Mouse (Mus musculus) spleen, adult 18-20 months (tissue): Measurements from ENCODE around the gene Dnm1.

Experiments used
- DNase-seq, 2 experiments: peaks; one replicate each; pipeline ENCODE4 v3.0.0; 2022; ENCODE audit warnings: mixed read lengths in 2 of 2

Gene Dnm1

GRCm38 (mm10) chr2:32339912-32340642 lies 13.1 kb downstream of the Dnm1 start:
- DNase-seq: no peak

- DNase-seq: no peak
These were observed 17.2 kb downstream of the Dnm1 start for GRCm38 (mm10) chr2:32335888-32336287.

DNA sequence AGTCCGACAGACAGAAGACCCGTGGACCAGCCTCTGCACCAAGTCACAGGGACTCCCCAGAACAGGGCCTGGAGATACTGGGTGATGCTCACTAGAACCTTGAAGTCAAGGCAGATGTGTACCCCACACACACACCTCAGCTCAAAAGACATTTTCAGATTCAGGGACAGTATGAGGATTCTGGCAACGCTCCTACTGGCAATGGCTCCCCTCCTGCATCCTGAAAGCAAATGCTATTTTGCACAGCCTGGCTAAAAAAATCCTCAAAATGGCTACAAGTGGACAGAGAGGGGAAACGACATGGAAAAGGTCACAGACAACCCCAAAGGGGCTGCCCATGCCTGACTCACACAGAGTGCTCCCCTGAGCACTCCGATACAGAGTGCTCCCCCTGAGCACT lies 21.0 kb downstream of the Dnm1 start:
- no peak for DNase-seq

DNA sequence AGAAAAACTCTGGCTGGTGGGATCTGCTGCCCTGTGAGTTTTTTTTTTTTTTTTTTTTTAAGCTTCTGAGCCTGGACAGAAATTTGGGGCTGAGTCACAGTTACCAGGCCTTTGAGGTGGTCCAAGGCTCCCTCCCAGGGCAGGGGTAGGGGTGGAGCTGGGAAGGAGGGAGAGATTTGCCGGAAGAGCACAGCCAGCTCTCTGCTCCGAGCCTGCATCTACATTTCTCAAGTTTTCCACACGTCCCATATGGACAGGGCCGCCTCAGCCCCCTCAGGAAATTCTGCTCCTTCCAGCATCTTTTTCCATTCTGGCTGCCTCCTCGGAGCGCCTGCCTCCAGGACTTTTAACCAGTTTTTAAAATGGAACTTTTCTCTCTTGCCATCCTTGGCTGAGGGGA lies 23.6 kb downstream of the Dnm1 start:
- no peak for DNase-seq

DNA sequence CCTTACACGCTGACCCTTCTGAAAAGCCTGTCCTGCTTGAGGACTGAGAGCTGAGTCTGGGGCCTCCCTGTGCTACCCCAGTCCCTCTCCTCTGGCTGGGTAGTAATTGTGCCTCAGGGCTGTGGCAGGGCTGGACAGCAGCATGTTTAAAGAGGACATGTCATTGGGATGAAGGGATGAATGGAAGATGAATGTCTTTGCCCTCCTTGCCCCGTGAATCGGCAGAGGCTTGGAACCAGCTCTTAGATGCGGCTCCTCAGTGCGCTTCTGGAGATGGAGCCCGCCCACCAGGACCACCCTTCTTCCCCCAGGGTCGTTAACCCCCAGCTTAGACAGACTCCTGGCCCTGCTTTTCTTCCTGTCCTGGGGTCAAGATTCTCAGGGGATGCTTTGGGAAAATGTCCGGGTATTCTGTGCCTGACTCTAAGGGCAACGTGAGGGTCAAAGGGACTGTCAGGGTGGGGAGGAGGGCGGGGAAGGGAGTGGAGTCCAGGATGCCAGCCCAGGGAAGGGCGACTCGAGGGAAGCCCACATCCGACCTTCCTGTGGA lies 24.2 kb downstream of the Dnm1 start:
- no peak for DNase-seq

GRCm38 (mm10) chr2:32327200-32327599 lies 25.9 kb downstream of the Dnm1 start:
- no peak for DNase-seq

DNA sequence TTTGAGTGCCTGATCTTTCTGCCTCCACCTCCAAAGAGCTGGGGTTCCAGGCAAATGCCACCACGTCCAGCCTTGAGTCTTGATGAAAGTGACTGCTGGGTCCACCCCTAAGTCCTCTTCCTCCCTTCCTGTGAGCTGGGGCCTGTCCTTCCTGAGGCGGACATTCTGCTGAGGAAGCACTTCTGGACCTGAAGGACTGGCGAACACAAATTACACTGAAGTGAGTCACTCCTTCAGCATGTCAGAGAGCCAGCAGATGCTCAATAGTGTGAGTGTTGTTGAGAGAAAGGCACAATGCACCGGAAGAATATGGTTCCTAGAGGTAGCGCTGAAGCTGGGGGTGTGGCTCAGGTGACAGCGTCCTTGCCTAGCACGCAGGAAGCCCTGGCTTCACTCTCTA lies 27.8 kb downstream of the Dnm1 start:
- no peak for DNase-seq

DNA sequence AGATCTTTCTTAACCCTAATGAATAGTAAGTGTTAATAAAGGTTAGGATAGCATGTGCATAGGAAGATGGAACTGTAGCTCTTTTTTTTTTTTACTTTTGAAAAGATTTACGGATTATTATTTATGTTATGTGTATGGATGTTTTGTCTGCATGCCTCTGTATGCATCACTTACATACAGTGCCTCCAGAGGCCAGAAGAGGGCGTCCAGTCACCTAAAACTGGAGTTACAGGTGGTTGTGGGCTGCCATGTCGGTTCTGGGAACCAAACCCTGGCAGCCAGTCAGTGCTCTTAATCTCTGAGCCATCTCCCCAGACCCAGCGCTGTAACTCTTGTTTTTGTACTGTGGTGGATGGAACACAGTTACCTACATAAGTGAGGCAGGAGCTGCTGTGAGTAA lies 28.8 kb downstream of the Dnm1 start:
- DNase-seq: no peak

DNA sequence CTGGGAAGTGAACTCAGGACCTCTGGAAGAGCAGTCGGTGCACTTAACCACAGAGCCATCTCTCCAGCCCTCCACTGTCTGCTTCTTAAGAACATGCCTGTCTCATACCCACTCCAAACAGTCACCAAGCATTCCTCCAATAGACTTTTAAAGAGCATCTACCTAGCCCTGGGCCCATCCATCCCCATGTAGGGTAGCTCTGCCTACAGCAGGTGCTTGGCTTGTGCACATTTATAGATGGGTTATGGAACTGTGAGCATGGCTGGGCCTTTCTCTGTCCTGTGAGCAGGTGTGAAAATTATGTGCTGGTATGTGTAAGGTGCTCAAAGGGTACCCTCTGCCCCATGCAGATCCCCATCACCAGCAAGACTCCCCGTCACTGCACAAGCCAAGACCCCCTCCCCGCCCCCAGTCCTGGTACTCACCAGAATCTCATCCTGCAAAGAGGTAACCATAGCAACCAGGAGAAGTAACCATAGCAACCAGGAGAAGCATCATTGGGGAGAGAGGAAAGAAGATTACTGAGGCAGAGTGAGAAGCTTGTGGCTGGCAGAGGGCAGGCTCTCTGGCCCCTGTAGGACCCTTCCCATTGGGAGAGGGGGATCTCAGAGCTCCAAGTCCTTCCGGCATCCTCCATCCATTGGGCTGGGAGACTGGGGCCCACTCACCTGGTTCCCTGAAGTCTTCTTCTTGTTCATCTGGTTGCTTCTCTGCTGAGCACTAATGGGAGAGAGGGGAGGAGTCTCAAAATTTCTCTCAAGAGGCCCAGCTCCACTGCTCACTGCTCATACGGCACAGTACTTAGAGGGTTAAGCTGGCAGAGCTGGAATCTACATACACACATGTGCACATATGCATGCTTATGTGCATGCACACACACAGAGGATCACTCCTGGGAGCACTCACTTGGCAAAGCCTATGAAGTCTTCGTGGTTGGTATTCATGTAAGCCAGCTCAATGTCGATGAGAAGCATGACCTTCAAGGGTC lies 30.1 kb downstream of the Dnm1 start:
- DNase-seq: no peak

DNA sequence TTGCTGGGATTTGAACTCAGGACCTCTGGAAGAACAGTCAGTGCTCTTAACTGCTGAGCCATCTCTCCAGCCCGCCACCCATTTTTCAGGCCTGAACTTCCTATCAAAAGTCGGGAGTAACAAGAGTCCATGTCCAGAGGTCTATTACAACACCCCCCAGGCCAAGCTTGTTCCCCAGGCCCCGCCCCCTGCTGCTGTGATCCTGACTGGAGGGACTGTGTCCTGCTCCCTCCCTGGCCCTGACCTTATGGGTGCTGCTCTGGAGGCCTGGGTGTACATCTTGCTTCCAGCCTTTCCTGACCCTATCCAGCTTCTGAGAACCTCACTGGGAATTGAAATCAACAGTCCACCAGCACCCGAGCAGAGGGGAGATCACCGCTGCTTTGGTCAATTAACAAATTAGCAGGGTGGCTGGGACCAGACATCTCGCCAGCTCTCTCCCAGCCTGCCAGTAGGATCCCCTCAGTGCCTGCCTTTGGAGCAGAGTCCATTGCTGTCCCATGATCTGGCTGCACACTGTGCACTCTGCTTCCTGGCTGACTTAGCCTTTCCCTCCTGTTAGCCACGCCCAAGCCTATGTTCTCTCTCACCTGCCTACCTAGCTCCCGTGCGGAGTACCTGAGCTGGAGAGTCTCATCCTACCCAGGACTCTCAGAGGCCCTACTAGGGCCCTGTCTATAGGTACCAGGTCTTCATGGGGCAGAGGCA lies 31.4 kb downstream of the Dnm1 start:
- no peak for DNase-seq

GRCm38 (mm10) chr2:32320721-32321120 lies 32.4 kb downstream of the Dnm1 start:
- no peak for DNase-seq

DNA sequence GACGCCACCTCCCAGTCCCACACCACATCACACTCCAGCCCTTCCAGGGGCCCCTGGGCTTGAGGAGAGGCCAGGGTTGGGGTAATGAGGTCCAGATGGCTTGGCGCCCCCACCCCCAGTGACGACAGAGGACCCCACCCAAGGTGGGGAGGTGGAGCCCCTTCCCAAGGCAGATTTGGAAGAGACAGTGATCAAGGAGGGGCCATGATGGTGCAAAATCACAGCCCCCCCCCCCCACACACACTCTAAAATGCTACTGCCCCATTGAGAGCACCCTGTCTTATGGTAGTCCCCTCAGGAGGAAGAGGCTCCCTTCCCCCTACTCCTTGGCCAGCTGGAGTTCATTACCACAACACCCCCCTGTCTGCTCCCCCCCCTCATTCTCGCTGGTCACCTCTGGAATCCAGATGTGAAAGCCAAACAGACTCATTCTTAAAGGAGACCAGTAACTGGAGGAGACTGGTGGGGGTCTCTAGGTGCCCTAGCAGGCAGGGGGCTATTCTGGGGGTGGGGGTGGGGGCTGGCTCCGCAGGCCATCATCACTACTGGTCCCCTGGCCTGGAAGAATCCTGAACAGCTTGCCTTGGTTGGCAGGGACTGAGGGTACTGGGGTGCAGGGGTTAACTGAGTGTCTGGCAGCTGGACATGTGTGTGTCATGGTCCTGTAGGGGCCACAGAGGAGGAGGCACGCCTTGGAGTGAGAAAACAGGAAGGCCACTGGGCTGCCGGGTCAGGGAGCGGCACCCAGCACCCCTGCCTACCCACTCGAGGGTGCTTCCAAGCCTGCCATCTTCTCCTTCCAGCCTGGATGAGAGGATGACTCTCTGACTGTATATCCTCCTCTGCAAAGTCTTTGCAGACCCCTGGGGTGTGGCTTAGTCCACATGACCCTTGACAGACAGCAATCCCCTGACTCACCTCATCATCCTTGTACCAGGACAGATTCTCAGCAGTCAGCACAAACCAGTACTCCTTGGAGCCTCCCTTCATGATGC lies 33.3 kb downstream of the Dnm1 start:
- DNase-seq: no peak

DNA sequence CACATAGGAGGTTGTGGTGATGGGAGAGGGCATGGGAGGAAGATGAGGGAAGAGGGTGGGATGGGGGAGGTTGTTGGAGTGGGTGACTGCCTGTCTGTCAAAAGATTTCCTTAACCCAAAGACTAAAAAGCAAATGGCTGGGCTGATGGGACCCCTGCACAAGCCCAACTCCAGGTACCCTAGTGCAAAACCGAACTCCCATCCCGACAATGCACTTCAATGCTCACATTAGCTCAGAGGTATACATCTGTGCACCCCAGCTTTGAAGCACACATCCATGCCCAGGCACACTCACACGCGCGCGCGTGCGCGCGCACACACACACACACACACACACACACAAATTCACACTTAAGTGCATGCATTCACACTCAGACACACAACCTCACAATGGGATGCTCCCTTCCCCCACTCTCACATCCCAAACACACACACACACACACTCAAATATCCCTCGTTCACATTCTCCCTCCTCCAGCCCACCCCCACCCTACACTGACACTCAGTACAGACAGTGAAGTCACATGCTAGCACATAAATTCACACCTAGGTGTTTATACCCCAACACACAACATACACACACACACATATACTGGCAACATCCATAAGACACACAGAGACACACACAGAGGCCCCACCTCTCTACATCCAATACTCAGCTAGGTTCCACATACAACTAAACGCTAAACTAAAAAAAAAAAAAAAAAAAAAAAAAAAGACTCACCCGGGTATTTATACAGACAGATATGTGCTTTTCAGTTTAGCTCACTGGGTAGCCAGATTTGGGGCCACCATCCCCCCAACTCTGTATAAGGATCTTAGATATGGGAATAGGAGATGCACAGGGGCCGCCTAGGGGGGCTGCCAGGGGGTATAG lies 34.2 kb downstream of the Dnm1 start:
- DNase-seq: no peak

DNA sequence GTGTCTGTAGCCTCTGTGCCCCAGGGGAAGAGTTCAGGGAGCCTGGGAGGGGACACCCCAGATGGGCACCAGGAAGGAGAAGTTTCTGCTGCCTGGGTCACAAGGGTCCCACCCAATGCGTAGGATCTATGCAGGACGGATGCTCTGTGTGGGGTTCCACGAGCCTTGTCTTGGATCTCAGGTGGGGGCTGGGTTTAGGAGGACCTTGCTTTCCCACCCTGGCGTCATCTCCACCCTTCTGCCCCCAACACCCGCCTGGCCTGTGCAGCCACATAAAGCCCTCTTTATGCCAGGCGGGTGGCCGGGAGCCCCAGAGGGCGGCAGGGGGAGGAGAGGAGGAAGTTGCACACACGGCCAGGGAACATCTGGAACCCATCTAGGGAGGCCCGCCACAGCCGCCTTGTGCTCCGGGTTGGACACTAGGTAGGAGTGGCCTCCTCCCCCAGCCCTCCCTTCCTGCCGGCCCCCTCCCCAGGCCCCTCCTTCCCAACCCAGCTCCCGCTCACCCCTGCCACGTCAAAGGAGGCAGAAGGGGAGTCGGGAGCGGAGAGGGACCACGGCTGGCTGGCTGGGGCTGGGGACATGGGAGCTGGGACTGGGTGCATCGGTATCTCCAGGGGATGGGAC lies 35.2 kb downstream of the Dnm1 start:
- DNase-seq: no peak

DNA sequence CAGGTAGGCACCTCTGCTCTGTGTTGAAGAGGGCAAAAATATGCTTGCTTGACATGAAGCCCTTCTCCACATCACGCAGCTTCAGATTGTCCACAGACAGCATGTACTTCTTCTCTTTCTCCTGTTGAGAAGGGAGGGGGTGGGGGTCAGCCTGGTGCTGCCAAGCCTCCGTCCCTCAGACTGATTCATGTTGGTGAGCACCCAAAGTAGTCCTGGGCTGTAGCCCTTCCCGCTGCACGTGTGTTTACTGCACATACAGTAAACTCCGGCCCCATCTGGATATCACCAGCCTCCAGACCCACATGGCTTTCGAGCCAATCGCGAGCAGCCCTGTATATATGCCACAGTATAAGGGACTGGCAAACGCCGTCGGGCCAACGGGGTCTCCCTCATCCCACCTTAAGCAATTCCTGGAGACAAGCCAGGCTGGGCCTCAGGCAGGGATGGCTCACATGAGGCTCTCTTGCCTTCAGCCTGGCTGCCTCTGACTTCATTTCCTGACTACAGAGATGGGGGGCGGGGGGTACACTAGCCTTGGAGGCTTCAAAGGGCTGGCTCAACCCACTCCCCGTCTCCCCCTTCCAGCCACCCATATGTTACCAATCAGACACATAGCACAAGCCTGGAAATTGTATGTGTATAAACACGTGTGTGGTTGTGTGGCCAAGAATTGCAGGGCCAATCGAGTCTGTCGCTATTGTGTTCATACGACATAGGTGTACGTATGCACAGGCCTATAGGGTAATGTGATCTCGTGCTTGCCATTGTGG lies 36.1 kb downstream of the Dnm1 start:
- DNase-seq: no peak

DNA sequence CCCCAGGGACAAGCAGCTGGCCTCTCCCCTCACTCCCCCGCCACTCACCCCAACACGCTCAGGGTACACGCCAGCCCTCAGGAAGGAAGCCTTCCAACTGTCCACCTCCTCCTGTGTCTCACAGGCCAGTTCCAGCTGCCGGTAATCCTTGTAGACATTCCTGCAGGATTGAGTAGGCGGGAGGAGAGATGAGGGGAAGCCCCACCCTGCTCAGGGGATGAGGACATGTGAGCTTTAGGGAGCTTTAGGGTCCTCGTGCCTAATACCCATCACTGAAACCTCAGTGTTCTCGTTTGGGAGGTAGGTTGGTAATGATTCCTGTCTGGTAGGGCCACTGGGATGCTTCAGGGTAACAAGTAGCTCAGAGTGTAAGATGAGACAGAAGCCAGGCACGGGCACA lies 37.4 kb downstream of the Dnm1 start:
- no peak for DNase-seq

DNA sequence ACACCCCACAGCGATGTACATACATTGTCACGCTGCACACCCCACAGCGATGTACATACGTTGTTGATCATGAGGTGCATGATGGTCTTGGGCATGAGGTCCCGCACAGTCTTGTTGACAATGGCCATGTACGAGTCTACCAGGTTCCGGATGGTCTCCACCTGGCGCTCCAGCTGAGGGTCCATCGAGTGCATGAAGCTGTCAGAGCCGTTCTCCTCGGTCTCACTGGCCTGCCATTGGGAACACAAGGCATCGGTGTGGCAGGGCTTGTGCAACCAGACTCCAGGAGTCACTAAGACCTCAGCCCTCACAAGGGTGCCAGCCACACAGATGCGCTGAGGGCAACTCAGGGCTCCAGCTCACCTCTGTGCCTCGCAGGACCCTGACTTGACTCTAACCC lies 38.3 kb downstream of the Dnm1 start:
- DNase-seq: no peak

- DNase-seq: peak; percentile 71 to 82
These were observed 40.7 kb downstream of the Dnm1 start for GRCm38 (mm10) chr2:32312318-32312964.
